Mouse (Mus musculus): ENCODE results near the gene Cbx4. TPM values are rescaled to one million over a fixed set of nuclear protein-coding genes. Genes with fewer than 3 reads are reported as not detected.

Cbx4 gene
- polyA plus RNA-seq, 1 experiment from 2014 or later: 13.8 TPM

DNA sequence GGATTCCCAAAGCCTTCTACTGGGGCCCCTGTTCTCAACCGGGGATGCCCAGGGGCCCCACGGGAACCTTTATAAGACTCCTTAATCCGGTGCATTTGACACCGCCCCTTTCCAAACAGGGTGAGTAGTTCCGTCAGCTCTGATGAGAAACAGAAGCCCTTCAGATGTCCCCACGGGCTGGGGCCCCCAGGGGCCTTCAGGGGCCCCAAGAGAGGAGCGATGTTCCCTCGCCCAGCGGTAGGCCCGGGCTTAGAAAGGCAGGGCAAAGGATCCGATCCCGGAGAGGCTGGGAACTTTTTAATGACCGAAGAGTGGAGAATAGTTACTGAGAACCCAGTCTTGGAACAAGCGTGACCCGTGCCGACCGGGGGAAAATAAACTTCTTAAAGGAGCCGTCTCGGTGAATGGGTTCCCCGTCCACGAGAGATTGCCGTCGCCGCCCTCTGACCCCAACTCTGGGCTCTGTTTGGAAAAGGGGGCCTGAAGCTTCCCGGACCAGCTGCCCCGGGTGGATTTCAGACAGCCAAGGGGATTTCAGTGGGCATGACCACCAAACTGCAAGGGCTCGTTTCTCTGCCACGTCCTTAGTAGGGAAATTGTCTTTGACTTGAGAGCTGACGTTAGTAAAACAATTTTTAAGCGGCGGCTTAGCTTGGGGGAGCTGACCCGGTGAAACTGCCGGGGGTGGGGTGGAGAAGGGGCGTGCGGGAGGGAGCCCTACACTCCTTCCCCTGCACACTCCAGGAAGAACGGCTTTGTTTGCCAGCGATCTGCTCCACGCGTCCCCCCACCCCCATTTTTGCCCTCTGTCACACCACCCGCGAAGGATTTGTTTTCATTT lies 3.4 kb upstream of the Cbx4 start:
- H3K4me1 ChIP-seq (ENCODE audit: insufficient read depth): peaks cover 10% of the 10 kb centered on the region
- no peak overlapping the region for H3K27ac ChIP-seq (ENCODE audit: low read depth)
- DNase-seq: peak; percentile 39

DNA sequence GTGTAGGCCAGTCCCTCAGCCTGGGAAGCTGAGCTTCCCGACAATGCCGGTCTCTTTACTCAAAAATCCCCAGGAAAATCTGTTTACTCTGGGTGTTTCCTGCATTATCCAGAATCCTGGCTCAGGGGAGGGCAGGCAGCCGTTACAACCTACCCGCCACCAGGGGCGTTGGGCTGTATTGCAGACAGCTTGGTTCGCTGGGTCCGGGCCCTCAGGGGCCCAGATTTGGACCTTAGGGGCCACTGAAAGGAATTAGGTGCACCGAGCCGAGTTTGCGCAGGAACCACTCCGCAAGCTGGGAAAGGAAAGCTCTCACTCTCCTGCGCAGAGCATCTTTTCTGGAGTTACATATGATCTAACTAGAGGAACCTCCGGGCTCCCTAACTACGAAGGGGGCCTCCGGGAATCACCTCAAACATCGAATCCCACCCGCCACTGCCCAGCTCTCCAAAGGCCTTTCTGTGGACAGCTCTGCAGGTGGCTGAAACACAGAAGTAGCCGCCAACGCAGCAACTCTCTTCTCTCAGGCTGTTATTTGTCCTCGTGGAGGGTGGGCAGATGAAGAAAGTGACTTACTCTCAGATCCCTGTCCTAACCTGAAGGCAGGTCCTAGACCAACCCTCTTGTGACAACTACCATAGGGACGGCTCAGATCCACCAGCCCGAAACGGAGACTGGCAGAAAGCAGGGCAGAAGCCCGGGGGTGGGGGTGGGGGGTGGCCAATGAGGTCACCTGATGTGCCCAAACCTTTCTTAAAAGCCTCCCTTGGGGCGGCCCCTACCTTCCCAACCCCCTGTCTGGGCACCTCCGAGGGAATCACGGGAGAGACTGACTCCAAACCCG lies 2.6 kb upstream of the Cbx4 start:
- ATAC-seq (ENCODE audit: insufficient read depth) (no peak), DNase-seq (peak; percentile 79)
- Histone ChIP-seq H3K27me3 (ENCODE audit: insufficient read depth, low read length) (peaks cover 34% of the 10 kb centered on the region), H3K27ac (ENCODE audit: low read depth) (no peak overlapping the region), H3K36me3 (ENCODE audit: insufficient read depth) (no peaks in the 10 kb centered on the region), H3K9ac (no peak overlapping the region; the same call in 1 of the 2 replicates), H3K4me1 (ENCODE audit: insufficient read depth) (peaks cover 18% of the 10 kb centered on the region), H3K9me3 (ENCODE audit: low read depth, low read length) (no peaks in the 10 kb centered on the region), H3K4me2 (peak overlapping the region; percentile 94), H3K4me3 (ENCODE audit: low read depth, low read length) (no peak overlapping the region)
- 3% methylated on average over 28 of the region's 28 CpGs for WGBS
- TF ChIP-seq CTCF (IDR thresholded peaks at IDR 0.05; ENCODE audit: low read depth): peak; percentile 72

More for the DNA sequence above, 3.4 kb upstream of the Cbx4 start:
- ATAC-seq (ENCODE audit: insufficient read depth): no peak
- H3K36me3 ChIP-seq (ENCODE audit: insufficient read depth): no peaks in the 10 kb centered on the region
- peak overlapping the region; percentile 64 for H3K9ac ChIP-seq
- H3K27me3 ChIP-seq (ENCODE audit: insufficient read depth, low read length): peaks cover 34% of the 10 kb centered on the region
- H3K4me2 ChIP-seq: peak overlapping the region; percentile 94
- no peak for TF ChIP-seq CTCF (IDR thresholded peaks at IDR 0.05; ENCODE audit: low read depth)
- H3K9me3 ChIP-seq (ENCODE audit: low read depth, low read length): no peaks in the 10 kb centered on the region
- under 1% methylated on average over 41 of the region's 41 CpGs for WGBS
- H3K4me3 ChIP-seq (ENCODE audit: low read depth, low read length): peak overlapping the region; percentile 53

DNA sequence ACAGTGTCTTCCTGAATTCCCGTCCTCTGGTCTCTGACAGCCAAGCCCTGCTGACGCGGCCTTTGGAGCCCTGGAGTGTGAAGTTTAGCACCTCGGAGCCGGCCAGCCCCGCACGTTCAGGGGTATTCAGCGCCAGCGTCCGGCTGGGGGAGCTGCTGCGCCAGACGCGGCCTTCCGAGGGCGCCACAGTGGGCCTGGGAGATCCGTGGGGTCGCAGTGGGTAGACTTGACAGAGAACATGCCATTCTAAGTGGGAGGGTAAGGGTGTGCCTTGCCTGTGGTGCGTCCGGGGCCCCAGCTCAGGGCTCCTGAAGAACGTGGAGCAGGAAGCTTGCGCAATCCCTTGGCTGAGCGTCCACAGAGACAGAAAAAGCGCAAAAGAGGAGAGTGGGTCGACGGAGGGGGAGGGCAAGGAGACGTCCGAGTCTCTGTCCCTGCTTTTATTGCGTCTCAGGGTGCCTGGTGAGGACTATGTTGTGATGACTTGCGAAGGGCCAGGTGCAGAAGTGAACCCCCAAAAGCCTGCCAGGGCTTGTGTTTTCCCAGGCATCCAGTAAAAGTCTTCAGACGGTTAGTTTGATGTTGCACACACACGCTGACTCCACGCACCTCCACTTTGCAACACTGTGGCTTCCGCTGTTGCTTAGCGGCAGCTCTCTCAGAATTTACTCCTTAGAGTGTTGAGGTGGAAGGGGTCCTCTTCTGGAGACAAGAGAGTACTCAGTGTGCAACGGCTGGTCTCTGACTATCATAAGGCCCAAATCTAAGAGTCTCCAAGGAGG lies 1.5 kb upstream of the Cbx4 start:
- WGBS: 3% methylated on average over 35 of the region's 35 CpGs
- Histone ChIP-seq H3K27me3 (ENCODE audit: insufficient read depth, low read length) (peaks cover 34% of the 10 kb centered on the region), H3K9ac (no peak overlapping the region), H3K27ac (ENCODE audit: low read depth) (no peak overlapping the region), H3K36me3 (ENCODE audit: insufficient read depth) (peaks cover under 1% of the 10 kb centered on the region; the same call in 1 of the 2 replicates), H3K9me3 (ENCODE audit: low read depth, low read length) (no peaks in the 10 kb centered on the region), H3K4me2 (peak overlapping the region; percentile 47), H3K4me1 (ENCODE audit: insufficient read depth) (peaks cover 29% of the 10 kb centered on the region), H3K4me3 (ENCODE audit: low read depth, low read length) (peak overlapping the region; percentile 13; the same call in 1 of the 2 replicates)
- ATAC-seq (ENCODE audit: insufficient read depth) (no peak), DNase-seq (peak; percentile 79)
- TF ChIP-seq CTCF (IDR thresholded peaks at IDR 0.05; ENCODE audit: low read depth): peak; percentile 57

DNA sequence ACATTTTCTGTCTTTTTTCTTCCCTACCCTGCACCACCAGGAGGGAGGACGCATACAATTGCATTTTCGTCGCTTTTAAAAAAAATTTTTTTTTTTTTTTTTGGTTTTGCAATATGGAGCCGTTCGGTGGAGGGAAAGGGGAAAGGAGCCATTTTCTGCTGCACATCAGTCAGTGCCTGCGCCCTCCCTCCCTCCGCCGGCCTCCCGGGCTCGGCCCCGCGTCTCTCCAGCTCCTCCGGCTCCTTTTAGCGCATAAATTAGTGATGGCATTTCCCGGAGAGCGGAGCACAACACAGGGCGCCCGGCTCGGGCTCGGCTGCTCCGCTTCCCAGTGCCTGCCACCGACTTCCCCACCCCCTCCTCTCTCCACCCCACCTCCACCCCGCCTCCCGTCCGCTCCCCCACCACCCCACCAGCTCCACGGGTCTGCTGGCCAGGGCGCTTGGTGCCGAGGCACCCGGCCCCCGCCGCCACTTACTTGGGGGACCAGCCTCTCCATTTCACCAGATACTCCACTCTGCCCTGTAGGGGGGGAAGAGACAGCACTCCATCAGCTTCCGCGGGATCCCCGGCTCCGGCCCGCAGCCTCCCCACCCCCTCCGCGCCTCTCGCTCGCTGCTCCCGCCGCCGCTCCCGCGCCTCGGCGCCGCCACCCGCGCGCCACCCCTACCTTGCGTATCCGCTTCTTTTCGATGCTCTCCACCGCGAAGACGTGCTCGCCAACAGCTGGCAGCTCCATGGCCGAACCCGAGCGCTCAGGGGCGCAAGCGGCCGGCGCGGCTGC lies 550 bp downstream of the Cbx4 start:
- peak; percentile 27; the same call in 1 of the 2 replicates for TF ChIP-seq CTCF (IDR thresholded peaks at IDR 0.05; ENCODE audit: low read depth)
- H3K9ac ChIP-seq: peak overlapping the region; percentile 91
- peaks cover 42% of the 10 kb centered on the region for H3K27me3 ChIP-seq (ENCODE audit: insufficient read depth, low read length)
- ATAC-seq (ENCODE audit: insufficient read depth) (peak; percentile 42), DNase-seq (peak; percentile 76)
- under 1% methylated on average over 63 of the region's 66 CpGs for WGBS
- peak overlapping the region; percentile 99 for H3K27ac ChIP-seq (ENCODE audit: low read depth)
- peaks cover 31% of the 10 kb centered on the region for H3K4me1 ChIP-seq (ENCODE audit: insufficient read depth)
- peak overlapping the region; percentile 95 for H3K4me3 ChIP-seq (ENCODE audit: low read depth, low read length)
- peak overlapping the region; percentile 95 for H3K4me2 ChIP-seq
- peaks cover 21% of the 10 kb centered on the region for H3K36me3 ChIP-seq (ENCODE audit: insufficient read depth)
- no peaks in the 10 kb centered on the region for H3K9me3 ChIP-seq (ENCODE audit: low read depth, low read length)

DNA sequence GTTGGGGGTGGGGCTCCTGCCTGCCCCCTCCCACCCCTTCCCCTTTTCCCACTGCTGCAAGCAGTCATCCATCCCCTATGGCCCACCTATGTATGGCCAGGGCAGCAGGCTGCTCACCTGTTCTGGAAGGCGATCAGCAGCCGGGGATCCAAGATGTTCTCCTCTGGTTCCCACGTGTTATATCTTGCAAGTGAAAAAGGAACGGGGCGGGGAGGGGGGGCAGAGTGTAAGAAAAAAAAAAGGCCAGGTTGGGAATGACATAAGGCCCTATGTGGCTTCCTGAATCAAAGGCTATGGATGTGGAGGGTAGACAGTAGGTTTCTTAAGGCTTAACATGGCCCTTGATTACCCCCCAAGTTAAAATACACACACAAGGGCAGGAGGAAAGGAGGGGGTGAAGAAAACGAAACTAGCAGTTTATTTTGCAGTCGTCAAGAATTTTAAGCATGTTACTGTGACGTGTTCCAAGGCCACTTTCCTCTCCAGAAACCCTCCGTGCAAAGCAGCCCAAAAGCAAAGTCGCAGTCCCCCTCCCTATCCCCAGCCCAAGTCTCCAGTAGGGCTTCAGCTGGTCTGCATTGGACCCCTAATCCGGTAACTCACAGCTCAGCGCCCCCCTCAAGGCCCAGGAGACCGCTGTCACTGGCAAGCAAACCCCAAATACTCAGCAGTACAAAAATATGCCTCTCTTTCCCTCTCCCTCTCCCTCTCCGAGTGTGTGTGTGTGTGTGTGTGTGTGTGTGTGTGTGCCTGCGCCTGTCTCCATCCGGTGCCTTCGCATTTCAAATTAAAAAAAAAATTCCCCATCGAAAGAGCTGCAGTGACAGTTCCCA lies 1.4 kb downstream of the Cbx4 start:
- Histone ChIP-seq H3K4me3 (ENCODE audit: low read depth, low read length) (peak overlapping the region; percentile 95), H3K27ac (ENCODE audit: low read depth) (peak overlapping the region; percentile 99), H3K9ac (peak overlapping the region; percentile 91), H3K9me3 (ENCODE audit: low read depth, low read length) (no peaks in the 10 kb centered on the region), H3K4me2 (peak overlapping the region; percentile 95), H3K27me3 (ENCODE audit: insufficient read depth, low read length) (peaks cover 35% of the 10 kb centered on the region), H3K36me3 (ENCODE audit: insufficient read depth) (peaks cover 26% of the 10 kb centered on the region), H3K4me1 (ENCODE audit: insufficient read depth) (peaks cover 34% of the 10 kb centered on the region)
- no peak; the same call in 1 of the 2 replicates for TF ChIP-seq CTCF (IDR thresholded peaks at IDR 0.05; ENCODE audit: low read depth)
- 1% methylated on average over 18 of the region's 18 CpGs for WGBS
- DNase-seq (no peak), ATAC-seq (ENCODE audit: insufficient read depth) (no peak)

Measured in lung, embryonic 14.5 days (tissue).